Mouse (Mus musculus) hindbrain, embryonic 11.5 days (tissue): Measurements from ENCODE around the gene Gm28308. TPM values are rescaled to one million over a fixed set of nuclear protein-coding genes. Genes with fewer than 3 reads are reported as not detected.

ENCODE experiments used
- ATAC-seq: fragments of 200-750 bp; cut with Nextera tagmentation; 2 replicates; pipeline ENCODE4 v1.8.0; 2017; ENCODE audit warnings: mild to moderate bottlenecking, moderate TSS enrichment, moderate library complexity; ENCODE audit not compliant: low FRiP score
- DNase-seq: peaks from one replicate; pipeline ENCODE4 v3.0.0-alpha.2; 2015; ENCODE audit warnings: low spot score
- H3K27ac ChIP-seq: fragments of 300-500 bp; sonication (generic); 2 replicates; pipeline ENCODE4 v1.5.1; 2014; ENCODE audit warnings: mild to moderate bottlenecking, low read depth, low read length
- H3K27me3 ChIP-seq: fragments of 300-500 bp; sonication (generic); 2 replicates; pipeline ENCODE4 v1.6.1; 2014; ENCODE audit warnings: mild to moderate bottlenecking, low read length, moderate library complexity, mixed read lengths; ENCODE audit not compliant: control insufficient read depth, insufficient read depth
- H3K36me3 ChIP-seq: fragments of 300-500 bp; sonication (generic); 2 replicates; pipeline ENCODE4 v1.6.1; 2014; ENCODE audit warnings: mild to moderate bottlenecking, low read length, moderate library complexity, mixed read lengths; ENCODE audit not compliant: control insufficient read depth, insufficient read depth
- H3K4me1 ChIP-seq: fragments of 300-500 bp; sonication (generic); replicated peaks from 2 replicates; pipeline ENCODE4 v1.6.1; 2014; ENCODE audit warnings: low read length, mixed read lengths; ENCODE audit not compliant: control insufficient read depth, insufficient read depth
- H3K4me2 ChIP-seq: fragments of 300-500 bp; sonication (generic); replicated peaks from 2 replicates; pipeline ENCODE4 v1.6.1; 2014; ENCODE audit warnings: mild to moderate bottlenecking, low read depth, low read length
- H3K4me3 ChIP-seq: fragments of 300-500 bp; sonication (generic); 2 replicates; pipeline ENCODE4 v1.5.1; 2014; ENCODE audit warnings: low read depth, low read length
- H3K9ac ChIP-seq: fragments of 300-500 bp; sonication (generic); 2 replicates; pipeline ENCODE4 v1.6.1; 2014; ENCODE audit warnings: low read depth, low read length
- H3K9me3 ChIP-seq: fragments of 300-500 bp; sonication (generic); 2 replicates; pipeline ENCODE4 v1.6.1; 2016; ENCODE audit warnings: low read length; ENCODE audit not compliant: control insufficient read depth
- WGBS: fragments of 180-500 bp; shearing (Covaris S2); extraction: QIAGEN DNeasy Blood & Tissue Kit; methylation state at CpG from one replicate; pipeline ENCODE4 v1.1.7; 2014; 5-methylcytosine and 5-hydroxymethylcytosine counted together
- polyA plus RNA-seq: library from polyadenylated mRNA; unstranded; fragments of >200 nt; fragmentation: Nextera tagmentation; extraction: Ambion mirVana; gene quantifications from 2 replicates; pipeline ENCODE4 v1.2.1, GENCODE M21; 2014

Gene Gm28308
- polyA plus RNA-seq, 1 experiment from 2014 or later, result not detected

DNA sequence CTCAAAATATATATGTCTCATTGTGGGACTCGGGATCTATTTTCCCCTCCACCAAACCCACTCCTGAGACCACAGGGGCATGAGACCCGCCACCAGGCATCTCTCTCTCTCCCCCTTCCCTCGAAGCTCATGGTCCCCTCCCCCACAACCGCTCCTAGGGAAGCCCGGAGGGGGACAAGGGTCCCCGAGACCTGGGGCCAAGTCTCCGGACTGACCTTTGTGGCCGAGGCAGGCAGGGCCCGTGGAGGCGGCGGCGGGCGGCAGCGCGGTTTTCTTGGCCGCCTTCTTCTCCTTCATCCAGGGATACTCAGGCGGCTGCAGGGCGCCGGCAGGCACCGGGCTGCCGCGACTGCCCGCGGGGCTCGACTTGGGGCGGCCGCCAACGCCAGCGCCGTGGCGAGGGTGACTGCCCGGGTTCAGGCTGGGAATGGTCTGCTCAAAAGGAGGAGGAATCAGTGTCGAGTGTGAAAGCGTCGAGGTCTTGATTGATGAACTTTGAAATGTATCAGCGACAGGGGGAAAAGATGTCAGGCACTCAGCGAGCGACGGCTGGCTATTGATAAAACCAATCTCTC lies 49.0 kb downstream of the Gm28308 start:
- H3K27me3 ChIP-seq, result peaks cover 22% of the 10 kb centered on the region
- H3K9me3 ChIP-seq, result no peaks in the 10 kb centered on the region
- peak; percentile 80 for DNase-seq
- peak; percentile 43 for ATAC-seq
- H3K36me3 ChIP-seq, result no peaks in the 10 kb centered on the region
- under 1% methylated on average over 36 of the region's 39 CpGs for WGBS
- peak overlapping the region; percentile 88 for H3K4me2 ChIP-seq
- peak overlapping the region; percentile 100 for H3K27ac ChIP-seq
- peak overlapping the region; percentile 98 for H3K9ac ChIP-seq
- no peaks in the 10 kb centered on the region for H3K4me1 ChIP-seq
- peak overlapping the region; percentile 76 for H3K4me3 ChIP-seq

DNA sequence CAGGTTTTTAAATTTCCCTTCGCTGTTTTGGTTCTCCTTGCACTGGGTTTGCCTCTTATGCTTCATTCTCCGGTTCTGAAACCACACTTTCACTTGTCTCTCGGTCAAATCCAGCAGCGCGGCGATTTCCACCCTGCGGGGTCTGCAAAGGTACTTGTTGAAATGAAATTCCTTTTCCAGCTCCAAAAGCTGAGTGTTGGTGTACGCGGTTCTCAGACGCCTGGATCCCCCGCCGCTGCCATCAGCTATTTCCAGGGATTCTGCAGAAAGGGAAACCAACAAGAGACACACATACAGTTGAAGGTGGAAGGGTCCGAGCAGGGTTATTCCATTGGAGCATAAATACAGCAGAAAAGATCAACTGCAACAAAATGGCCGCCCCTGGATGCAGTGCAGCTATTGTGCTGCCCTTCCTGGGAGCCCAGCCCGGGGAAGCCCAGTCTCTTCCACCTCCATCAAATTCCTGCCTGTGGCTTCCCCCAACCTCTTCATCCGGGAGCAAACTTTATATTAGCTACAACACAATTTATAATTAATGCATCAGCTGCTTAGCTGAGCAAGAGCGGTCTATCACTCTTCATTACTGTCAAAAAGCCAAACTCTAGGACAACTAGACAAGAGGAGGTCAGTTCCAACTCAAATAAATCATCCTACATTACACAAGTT lies 49.6 kb downstream of the Gm28308 start:
- 1% methylated on average over 17 of the region's 17 CpGs for WGBS
- H3K4me1 ChIP-seq, result no peaks in the 10 kb centered on the region
- H3K4me2 ChIP-seq, result peak overlapping the region; percentile 88
- DNase-seq (peak; percentile 76), ATAC-seq (no peak)
- H3K4me3 ChIP-seq, result peak overlapping the region; percentile 76
- H3K9me3 ChIP-seq, result no peaks in the 10 kb centered on the region
- peak overlapping the region; percentile 98 for H3K9ac ChIP-seq
- peaks cover 19% of the 10 kb centered on the region for H3K27me3 ChIP-seq
- no peaks in the 10 kb centered on the region for H3K36me3 ChIP-seq
- H3K27ac ChIP-seq, result peak overlapping the region; percentile 100

DNA sequence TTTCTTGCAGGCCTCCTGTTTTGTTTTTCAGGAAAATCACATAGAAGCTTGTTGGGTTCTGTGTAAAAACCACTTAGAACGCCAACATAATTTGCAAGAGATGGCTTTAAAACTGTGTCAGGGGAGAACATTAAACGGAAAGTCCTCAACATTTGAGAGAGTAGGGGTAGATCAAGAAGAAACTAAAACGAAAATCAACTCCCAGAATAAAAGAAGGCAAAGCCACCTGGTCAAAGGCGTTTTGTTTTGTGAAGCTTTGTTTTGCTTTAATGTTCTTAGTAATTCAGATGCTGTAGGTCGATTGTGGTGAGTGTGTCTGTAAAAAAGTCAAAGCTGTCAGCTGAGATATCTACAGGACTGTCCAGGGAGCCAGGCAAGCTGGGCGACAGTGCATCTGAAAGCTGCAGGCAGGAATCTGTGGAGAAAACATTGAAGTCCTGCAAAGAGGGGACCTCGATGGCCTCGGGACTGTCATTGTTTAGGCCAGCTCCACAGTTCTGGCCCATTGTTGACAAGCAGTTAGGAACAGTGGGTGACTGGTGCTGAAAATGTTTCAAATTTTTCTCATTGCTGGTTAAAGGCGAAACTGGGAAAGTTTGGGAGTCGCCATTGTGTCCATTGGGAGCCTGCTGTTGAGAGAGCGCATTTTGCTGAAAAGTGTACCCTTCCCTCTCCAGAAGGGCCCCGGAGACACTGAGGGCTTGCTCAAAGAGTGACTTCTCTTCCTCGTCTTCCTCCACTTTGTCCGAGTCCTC lies 50.4 kb downstream of the Gm28308 start:
- H3K36me3 ChIP-seq, result no peaks in the 10 kb centered on the region
- peak overlapping the region; percentile 76 for H3K4me3 ChIP-seq
- H3K9ac ChIP-seq, result peak overlapping the region; percentile 98
- DNase-seq (peak; percentile 72), ATAC-seq (no peak)
- no peaks in the 10 kb centered on the region for H3K9me3 ChIP-seq
- peaks cover 20% of the 10 kb centered on the region for H3K27me3 ChIP-seq
- H3K4me1 ChIP-seq, result no peaks in the 10 kb centered on the region
- 1% methylated on average over 14 of the region's 14 CpGs for WGBS
- peak overlapping the region; percentile 100 for H3K27ac ChIP-seq
- peak overlapping the region; percentile 88 for H3K4me2 ChIP-seq

DNA sequence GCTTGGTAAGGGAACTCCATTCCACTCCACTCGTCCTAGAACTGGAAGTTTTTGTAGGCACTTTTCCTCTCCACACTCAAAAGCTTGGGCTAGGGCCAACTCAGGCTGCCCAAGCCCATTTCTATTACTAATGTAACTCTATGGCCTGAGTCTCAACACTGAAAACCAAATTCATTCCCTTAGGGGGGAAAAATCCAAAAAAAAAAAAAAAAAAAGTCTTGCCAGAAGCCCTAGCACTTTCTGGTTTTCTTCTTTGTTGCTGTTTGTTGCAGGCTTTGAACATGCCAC lies 51.1 kb downstream of the Gm28308 start:
- DNase-seq (no peak), ATAC-seq (no peak)
- Histone ChIP-seq H3K9me3 (no peaks in the 10 kb centered on the region), H3K4me2 (peak overlapping the region; percentile 95), H3K4me1 (no peaks in the 10 kb centered on the region), H3K27ac (peak overlapping the region; percentile 24), H3K4me3 (peak overlapping the region; percentile 76), H3K9ac (peak overlapping the region; percentile 69), H3K27me3 (peaks cover 27% of the 10 kb centered on the region), H3K36me3 (no peaks in the 10 kb centered on the region)
- 0% methylated on average over 1 of the region's 1 CpGs for WGBS

DNA sequence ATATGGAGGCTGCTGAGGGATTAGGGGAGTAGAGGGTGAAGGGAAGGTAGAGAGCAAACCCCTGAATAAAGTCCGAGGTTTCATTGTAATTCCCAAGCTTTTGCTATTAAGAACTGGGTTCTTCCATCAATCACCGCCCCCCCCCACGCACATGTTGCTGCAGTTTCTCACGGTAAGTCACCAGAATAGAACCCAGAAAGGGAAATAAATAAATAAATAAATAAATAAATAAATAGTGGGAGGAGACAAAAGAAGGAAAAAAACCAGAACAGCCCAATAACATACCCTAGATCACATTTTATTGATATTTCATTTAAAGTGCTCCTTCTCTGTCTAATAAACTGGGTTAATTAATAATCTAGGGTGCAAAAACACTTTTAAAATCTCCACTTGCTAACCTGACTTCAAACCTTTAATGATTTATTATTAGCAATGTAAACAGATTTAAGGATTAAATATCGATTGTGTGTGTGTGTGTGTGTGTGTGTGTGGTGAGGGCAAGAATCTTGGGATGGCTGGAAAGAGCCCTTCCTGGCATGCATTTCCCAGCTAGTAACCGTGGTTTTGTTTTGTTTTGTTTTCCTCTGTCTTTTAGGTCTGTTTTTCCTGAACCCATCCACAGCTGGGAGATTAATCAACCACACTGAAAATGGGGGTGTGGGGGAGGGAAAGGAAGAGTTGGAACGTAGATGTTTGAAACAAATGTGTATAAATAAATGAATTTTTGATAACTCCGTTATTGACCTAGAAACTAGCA lies 51.6 kb downstream of the Gm28308 start:
- Histone ChIP-seq H3K4me2 (peak overlapping the region; percentile 95), H3K4me1 (no peaks in the 10 kb centered on the region), H3K27me3 (peaks cover 32% of the 10 kb centered on the region), H3K9ac (peak overlapping the region; percentile 84), H3K27ac (peak overlapping the region; percentile 94), H3K4me3 (peak overlapping the region; percentile 76), H3K36me3 (no peaks in the 10 kb centered on the region), H3K9me3 (no peaks in the 10 kb centered on the region)
- WGBS, result under 1% methylated on average over 8 of the region's 8 CpGs
- DNase-seq, result peak; percentile 45
- ATAC-seq, result no peak

DNA sequence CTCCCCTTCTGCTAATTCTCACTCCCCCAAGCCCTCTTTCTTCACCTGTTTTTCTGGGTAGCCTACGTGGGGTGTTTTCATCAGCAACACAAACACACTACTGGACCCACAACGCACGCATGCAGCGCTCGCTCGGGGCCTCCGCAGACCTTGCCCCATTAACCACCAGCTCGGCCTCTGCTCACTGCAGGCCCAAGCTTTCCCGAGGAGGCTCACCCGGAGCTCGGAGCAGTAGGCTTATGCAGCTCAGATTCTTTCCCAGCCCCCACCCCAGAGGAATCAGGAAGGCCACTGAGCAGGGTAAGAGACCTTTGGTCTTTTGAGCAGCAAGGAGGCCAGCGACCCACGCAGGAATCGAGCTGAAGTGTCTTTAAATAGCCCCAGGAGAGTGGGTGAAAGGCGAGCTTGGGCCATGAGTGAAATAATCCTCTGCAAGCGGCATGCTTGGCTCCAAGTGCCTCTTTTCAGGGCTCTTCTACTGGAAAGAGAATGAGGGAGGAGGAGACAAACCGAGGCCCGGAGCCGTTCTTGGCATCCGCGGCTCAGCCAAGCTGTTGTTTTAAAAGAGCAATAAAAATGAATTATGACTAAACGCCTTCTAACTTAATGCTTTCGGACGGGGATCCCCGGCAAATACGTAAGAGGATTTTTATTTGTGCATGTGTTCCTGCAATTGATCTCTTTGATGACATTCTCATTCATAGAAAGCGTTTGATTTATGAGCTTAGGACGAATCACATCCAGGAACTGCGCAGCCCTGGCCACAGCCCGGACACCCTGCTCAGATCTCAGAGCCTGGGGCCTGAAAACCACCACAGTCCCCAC lies 52.4 kb downstream of the Gm28308 start:
- H3K4me2 ChIP-seq, result peak overlapping the region; percentile 95
- H3K4me3 ChIP-seq, result peak overlapping the region; percentile 76
- DNase-seq (peak; percentile 71), ATAC-seq (no peak)
- no peaks in the 10 kb centered on the region for H3K36me3 ChIP-seq
- H3K27me3 ChIP-seq, result peaks cover 40% of the 10 kb centered on the region
- peak overlapping the region; percentile 94 for H3K27ac ChIP-seq
- peak overlapping the region; percentile 84 for H3K9ac ChIP-seq
- H3K9me3 ChIP-seq, result no peaks in the 10 kb centered on the region
- no peaks in the 10 kb centered on the region for H3K4me1 ChIP-seq
- WGBS, result under 1% methylated on average over 30 of the region's 30 CpGs

DNA sequence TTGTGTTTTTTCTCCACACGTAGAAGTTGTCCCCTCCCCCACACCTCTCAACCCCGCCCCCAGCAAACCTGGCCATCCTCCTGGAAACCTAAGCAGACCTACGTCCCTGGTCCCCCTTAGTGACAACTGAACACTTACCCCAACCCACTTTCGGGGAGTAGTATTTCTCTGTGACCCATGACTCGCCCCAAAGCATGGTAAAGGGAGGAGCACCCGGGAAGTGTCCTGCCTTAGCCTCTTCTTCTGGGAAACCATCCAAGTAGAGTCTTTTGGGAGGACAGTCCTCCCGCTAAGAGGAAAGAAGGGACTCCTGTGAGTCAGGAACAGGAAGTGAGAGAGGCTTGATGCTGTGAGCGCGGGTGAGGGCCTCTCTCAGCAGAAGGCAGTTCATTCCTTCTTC lies 53.2 kb downstream of the Gm28308 start:
- H3K9ac ChIP-seq, result peak overlapping the region; percentile 84
- DNase-seq, result peak; percentile 49
- no peaks in the 10 kb centered on the region for H3K36me3 ChIP-seq
- peak overlapping the region; percentile 76 for H3K4me3 ChIP-seq
- ATAC-seq, result no peak
- peak overlapping the region; percentile 95 for H3K4me2 ChIP-seq
- peaks cover 45% of the 10 kb centered on the region for H3K27me3 ChIP-seq
- H3K27ac ChIP-seq, result peak overlapping the region; percentile 94
- no peaks in the 10 kb centered on the region for H3K4me1 ChIP-seq
- no peaks in the 10 kb centered on the region for H3K9me3 ChIP-seq
- 0% methylated on average over 6 of the region's 9 CpGs for WGBS
